Mouse (Mus musculus) small intestine, adult 2 months (tissue): ENCODE data around the gene Grk3.

ENCODE experiments used
- CTCF ChIP-seq: fragments of 200-500 bp; IDR thresholded peaks from 2 replicates; pipeline ENCODE4 v1.5.1; 2012; ENCODE audit warnings: low read depth, mild to moderate bottlenecking, control low read depth, inconsistent platforms, low read length, moderate library complexity, mixed read lengths; ENCODE audit not compliant: insufficient replicate concordance, insufficient read length; ENCODE audit errors: extremely low read depth
- POLR2A ChIP-seq: fragments of 200-500 bp; IDR thresholded peaks from 2 replicates; pipeline ENCODE4 v1.6.1; 2012; ENCODE audit warnings: low read depth, mild to moderate bottlenecking, control low read depth, inconsistent platforms, low read length, moderate library complexity

- TF ChIP-seq CTCF (no peak), POLR2A (no peak)
Measured at GRCm38 (mm10) chr5:113049876-113050275, 34.3 kb upstream of the Grk3 start.
